Mouse (Mus musculus): Measurements from ENCODE around the gene Bmp2k.

Bmp2k gene

GRCm38 (mm10) chr5:96965029-96965403, 32.5 kb upstream of the Bmp2k start:
- no peaks in the 10 kb centered on the region for H3K36me3 ChIP-seq (ENCODE audit: control insufficient read depth, insufficient read depth, low read length, poor library complexity, severe bottlenecking)
- no peak for DNase-seq (ENCODE audit: low read depth, low spot score)
- H3K27me3 ChIP-seq (ENCODE audit: control insufficient read depth, insufficient read depth, low read length, poor library complexity, severe bottlenecking), result no peaks in the 10 kb centered on the region

- Histone ChIP-seq H3K27me3 (ENCODE audit: control insufficient read depth, insufficient read depth, low read length, poor library complexity, severe bottlenecking) (no peaks in the 10 kb centered on the region), H3K36me3 (ENCODE audit: control insufficient read depth, insufficient read depth, low read length, poor library complexity, severe bottlenecking) (no peaks in the 10 kb centered on the region)
- no peak for DNase-seq (ENCODE audit: low read depth, low spot score)
Measured at GRCm38 (mm10) chr5:96965503-96965902, 32.0 kb upstream of the Bmp2k start.

- Histone ChIP-seq H3K27me3 (ENCODE audit: control insufficient read depth, insufficient read depth, low read length, poor library complexity, severe bottlenecking) (no peaks in the 10 kb centered on the region), H3K36me3 (ENCODE audit: control insufficient read depth, insufficient read depth, low read length, poor library complexity, severe bottlenecking) (no peaks in the 10 kb centered on the region)
- DNase-seq (ENCODE audit: low read depth, low spot score), result peak; percentile 42
Measured at GRCm38 (mm10) chr5:96968628-96969027, 28.9 kb upstream of the Bmp2k start.

- DNase-seq (ENCODE audit: low read depth, low spot score), result no peak
- Histone ChIP-seq H3K27me3 (ENCODE audit: control insufficient read depth, insufficient read depth, low read length, poor library complexity, severe bottlenecking) (no peaks in the 10 kb centered on the region), H3K36me3 (ENCODE audit: control insufficient read depth, insufficient read depth, low read length, poor library complexity, severe bottlenecking) (no peaks in the 10 kb centered on the region)
Measured at GRCm38 (mm10) chr5:96969032-96969431, 28.5 kb upstream of the Bmp2k start.

GRCm38 (mm10) chr5:96969705-96970471, 27.6 kb upstream of the Bmp2k start:
- no peak for DNase-seq (ENCODE audit: low read depth, low spot score)
- Histone ChIP-seq H3K27me3 (ENCODE audit: control insufficient read depth, insufficient read depth, low read length, poor library complexity, severe bottlenecking) (no peaks in the 10 kb centered on the region), H3K36me3 (ENCODE audit: control insufficient read depth, insufficient read depth, low read length, poor library complexity, severe bottlenecking) (no peaks in the 10 kb centered on the region)

GRCm38 (mm10) chr5:96970472-96970848, 27.0 kb upstream of the Bmp2k start:
- H3K36me3 ChIP-seq (ENCODE audit: control insufficient read depth, insufficient read depth, low read length, poor library complexity, severe bottlenecking), result no peaks in the 10 kb centered on the region
- no peaks in the 10 kb centered on the region for H3K27me3 ChIP-seq (ENCODE audit: control insufficient read depth, insufficient read depth, low read length, poor library complexity, severe bottlenecking)
- no peak for DNase-seq (ENCODE audit: low read depth, low spot score)

- DNase-seq (ENCODE audit: low read depth, low spot score), result no peak
- H3K27me3 ChIP-seq (ENCODE audit: control insufficient read depth, insufficient read depth, low read length, poor library complexity, severe bottlenecking), result no peaks in the 10 kb centered on the region
Measured at GRCm38 (mm10) chr5:96972474-96973130, 24.9 kb upstream of the Bmp2k start.

GRCm38 (mm10) chr5:96973714-96974113, 23.8 kb upstream of the Bmp2k start:
- no peaks in the 10 kb centered on the region for H3K27me3 ChIP-seq (ENCODE audit: control insufficient read depth, insufficient read depth, low read length, poor library complexity, severe bottlenecking)
- H3K36me3 ChIP-seq (ENCODE audit: control insufficient read depth, insufficient read depth, low read length, poor library complexity, severe bottlenecking), result no peaks in the 10 kb centered on the region
- no peak for DNase-seq (ENCODE audit: low read depth, low spot score)

More at GRCm38 (mm10) chr5:96972474-96973130, 24.9 kb upstream of the Bmp2k start:
- H3K36me3 ChIP-seq (ENCODE audit: control insufficient read depth, insufficient read depth, low read length, poor library complexity, severe bottlenecking), result no peaks in the 10 kb centered on the region

GRCm38 (mm10) chr5:96974661-96975060, 22.8 kb upstream of the Bmp2k start:
- no peaks in the 10 kb centered on the region for H3K27me3 ChIP-seq (ENCODE audit: control insufficient read depth, insufficient read depth, low read length, poor library complexity, severe bottlenecking)

GRCm38 (mm10) chr5:96975112-96975511, 22.4 kb upstream of the Bmp2k start:
- H3K27me3 ChIP-seq (ENCODE audit: control insufficient read depth, insufficient read depth, low read length, poor library complexity, severe bottlenecking), result no peaks in the 10 kb centered on the region
- H3K36me3 ChIP-seq (ENCODE audit: control insufficient read depth, insufficient read depth, low read length, poor library complexity, severe bottlenecking), result no peaks in the 10 kb centered on the region
- DNase-seq (ENCODE audit: low read depth, low spot score), result no peak

More at GRCm38 (mm10) chr5:96974661-96975060, 22.8 kb upstream of the Bmp2k start:
- H3K36me3 ChIP-seq (ENCODE audit: control insufficient read depth, insufficient read depth, low read length, poor library complexity, severe bottlenecking), result no peaks in the 10 kb centered on the region
- no peak for DNase-seq (ENCODE audit: low read depth, low spot score)

GRCm38 (mm10) chr5:96976150-96976549, 21.3 kb upstream of the Bmp2k start:
- peak; percentile 44 for DNase-seq (ENCODE audit: low read depth, low spot score)
- Histone ChIP-seq H3K27me3 (ENCODE audit: control insufficient read depth, insufficient read depth, low read length, poor library complexity, severe bottlenecking) (no peaks in the 10 kb centered on the region), H3K36me3 (ENCODE audit: control insufficient read depth, insufficient read depth, low read length, poor library complexity, severe bottlenecking) (no peaks in the 10 kb centered on the region)

GRCm38 (mm10) chr5:96979296-96980007, 18.0 kb upstream of the Bmp2k start:
- Histone ChIP-seq H3K36me3 (ENCODE audit: control insufficient read depth, insufficient read depth, low read length, poor library complexity, severe bottlenecking) (no peaks in the 10 kb centered on the region), H3K27me3 (ENCODE audit: control insufficient read depth, insufficient read depth, low read length, poor library complexity, severe bottlenecking) (no peaks in the 10 kb centered on the region)
- no peak for DNase-seq (ENCODE audit: low read depth, low spot score)

- DNase-seq (ENCODE audit: low read depth, low spot score), result peak; percentile 95
- Histone ChIP-seq H3K27me3 (ENCODE audit: control insufficient read depth, insufficient read depth, low read length, poor library complexity, severe bottlenecking) (no peaks in the 10 kb centered on the region), H3K36me3 (ENCODE audit: control insufficient read depth, insufficient read depth, low read length, poor library complexity, severe bottlenecking) (no peaks in the 10 kb centered on the region)
Measured at GRCm38 (mm10) chr5:96980008-96980634, 17.4 kb upstream of the Bmp2k start.

- Histone ChIP-seq H3K36me3 (ENCODE audit: control insufficient read depth, insufficient read depth, low read length, poor library complexity, severe bottlenecking) (no peaks in the 10 kb centered on the region), H3K27me3 (ENCODE audit: control insufficient read depth, insufficient read depth, low read length, poor library complexity, severe bottlenecking) (no peaks in the 10 kb centered on the region)
- no peak for DNase-seq (ENCODE audit: low read depth, low spot score)
Measured at GRCm38 (mm10) chr5:96981987-96982386, 15.5 kb upstream of the Bmp2k start.

- Histone ChIP-seq H3K27me3 (ENCODE audit: control insufficient read depth, insufficient read depth, low read length, poor library complexity, severe bottlenecking) (no peaks in the 10 kb centered on the region), H3K36me3 (ENCODE audit: control insufficient read depth, insufficient read depth, low read length, poor library complexity, severe bottlenecking) (no peaks in the 10 kb centered on the region)
- DNase-seq (ENCODE audit: low read depth, low spot score), result no peak
Measured at GRCm38 (mm10) chr5:96983142-96983541, 14.3 kb upstream of the Bmp2k start.
